Mouse (Mus musculus): ENCODE results near the gene Fam83c.

- TF ChIP-seq CTCF (IDR thresholded peaks at IDR 0.05; ENCODE audit: low read depth, low read length) = no peak
- TF ChIP-seq POLR2A (IDR thresholded peaks at IDR 0.05; ENCODE audit: extremely low read depth, insufficient read depth, low read length) = no peak
Observed at GRCm38 (mm10) chr2:155872930-155873507, 38.4 kb upstream of the Fam83c start.

Data from liver, adult 2 months (tissue).